Mouse (Mus musculus): ENCODE data around the gene Psenen.
A peak's percentile ranks its signal among the peaks of the same experiment; 100 is the strongest.

Gene Psenen

GRCm38 (mm10) chr7:30563906-30564280 lies 466 bp upstream of the Psenen start:
- Histone ChIP-seq H3K4me3 (replicated peaks; ENCODE audit: low read length) (peak overlapping the region; percentile 98), H3K4me1 (replicated peaks; ENCODE audit: low read depth, low read length) (peaks cover 68% of the 10 kb centered on the region), H3K9me3 (ENCODE audit: low read length) (no peaks in the 10 kb centered on the region), H3K36me3 (ENCODE audit: insufficient read depth, low read length) (peaks cover 51% of the 10 kb centered on the region), H3K27me3 (ENCODE audit: insufficient read depth, low read length) (no peaks in the 10 kb centered on the region)
- TF ChIP-seq NANOG (IDR thresholded peaks at IDR 0.05; ENCODE audit: borderline replicate concordance, low read length) = no peak
- TF ChIP-seq POU5F1 (IDR thresholded peaks at IDR 0.05; ENCODE audit: borderline replicate concordance, low read length) = no peak
- TF ChIP-seq CTCF (conservative IDR thresholded peaks at IDR 0.05; ENCODE audit: low read length) = no peak

- Histone ChIP-seq H3K27me3 (ENCODE audit: insufficient read depth, low read length) (no peaks in the 10 kb centered on the region), H3K4me3 (replicated peaks; ENCODE audit: low read length) (peak overlapping the region; percentile 98), H3K4me1 (replicated peaks; ENCODE audit: low read depth, low read length) (peaks cover 75% of the 10 kb centered on the region), H3K9me3 (ENCODE audit: low read length) (no peaks in the 10 kb centered on the region), H3K36me3 (ENCODE audit: insufficient read depth, low read length) (peaks cover 43% of the 10 kb centered on the region)
- TF ChIP-seq NANOG (IDR thresholded peaks at IDR 0.05; ENCODE audit: borderline replicate concordance, low read length) (no peak), CTCF (conservative IDR thresholded peaks at IDR 0.05; ENCODE audit: low read length) (no peak), POU5F1 (IDR thresholded peaks at IDR 0.05; ENCODE audit: borderline replicate concordance, low read length) (no peak)
Measured at GRCm38 (mm10) chr7:30562526-30563116, 806 bp downstream of the Psenen start.

- Histone ChIP-seq H3K4me3 (replicated peaks; ENCODE audit: low read length) (no peak overlapping the region), H3K36me3 (ENCODE audit: insufficient read depth, low read length) (peaks cover 44% of the 10 kb centered on the region), H3K27me3 (ENCODE audit: insufficient read depth, low read length) (no peaks in the 10 kb centered on the region), H3K4me1 (replicated peaks; ENCODE audit: low read depth, low read length) (peaks cover 74% of the 10 kb centered on the region), H3K9me3 (ENCODE audit: low read length) (no peaks in the 10 kb centered on the region)
- no peak for TF ChIP-seq NANOG (IDR thresholded peaks at IDR 0.05; ENCODE audit: borderline replicate concordance, low read length)
- TF ChIP-seq CTCF (conservative IDR thresholded peaks at IDR 0.05; ENCODE audit: low read length) = no peak
- no peak for TF ChIP-seq POU5F1 (IDR thresholded peaks at IDR 0.05; ENCODE audit: borderline replicate concordance, low read length)
Measured at GRCm38 (mm10) chr7:30560296-30560695, 3.1 kb downstream of the Psenen start.

GRCm38 (mm10) chr7:30559443-30559954 lies 3.9 kb downstream of the Psenen start, which contains the start of gene Lin37:
TSS of gene Lin37 (minus strand) at chr7:30559838.
- Histone ChIP-seq H3K9me3 (ENCODE audit: low read length) (no peaks in the 10 kb centered on the region), H3K4me3 (replicated peaks; ENCODE audit: low read length) (peak within 1 kb of the TSS; percentile 90), H3K4me1 (replicated peaks; ENCODE audit: low read depth, low read length) (peaks cover 73% of the 10 kb centered on the region), H3K27me3 (ENCODE audit: insufficient read depth, low read length) (no peaks in the 10 kb centered on the region), H3K36me3 (ENCODE audit: insufficient read depth, low read length) (peaks cover 44% of the 10 kb centered on the region)
- TF ChIP-seq NANOG (IDR thresholded peaks at IDR 0.05; ENCODE audit: borderline replicate concordance, low read length) (no peak), CTCF (conservative IDR thresholded peaks at IDR 0.05; ENCODE audit: low read length) (no peak), POU5F1 (IDR thresholded peaks at IDR 0.05; ENCODE audit: borderline replicate concordance, low read length) (no peak)

- TF ChIP-seq NANOG (IDR thresholded peaks at IDR 0.05; ENCODE audit: borderline replicate concordance, low read length) (no peak), POU5F1 (IDR thresholded peaks at IDR 0.05; ENCODE audit: borderline replicate concordance, low read length) (no peak), CTCF (conservative IDR thresholded peaks at IDR 0.05; ENCODE audit: low read length) (no peak)
Measured at GRCm38 (mm10) chr7:30558656-30559442, 4.6 kb downstream of the Psenen start.

GRCm38 (mm10) chr7:30557901-30558514 lies 5.4 kb downstream of the Psenen start:
- Histone ChIP-seq H3K36me3 (ENCODE audit: insufficient read depth, low read length) (peaks cover 43% of the 10 kb centered on the region), H3K4me1 (replicated peaks; ENCODE audit: low read depth, low read length) (peaks cover 80% of the 10 kb centered on the region), H3K4me3 (replicated peaks; ENCODE audit: low read length) (peak overlapping the region; percentile 90), H3K27me3 (ENCODE audit: insufficient read depth, low read length) (no peaks in the 10 kb centered on the region), H3K9me3 (ENCODE audit: low read length) (no peaks in the 10 kb centered on the region)
- TF ChIP-seq NANOG (IDR thresholded peaks at IDR 0.05; ENCODE audit: borderline replicate concordance, low read length) (no peak), CTCF (conservative IDR thresholded peaks at IDR 0.05; ENCODE audit: low read length) (no peak), POU5F1 (IDR thresholded peaks at IDR 0.05; ENCODE audit: borderline replicate concordance, low read length) (no peak)

More at GRCm38 (mm10) chr7:30558656-30559442, 4.6 kb downstream of the Psenen start:
- Histone ChIP-seq H3K27me3 (ENCODE audit: insufficient read depth, low read length) (no peaks in the 10 kb centered on the region), H3K36me3 (ENCODE audit: insufficient read depth, low read length) (peaks cover 43% of the 10 kb centered on the region), H3K4me1 (replicated peaks; ENCODE audit: low read depth, low read length) (peaks cover 73% of the 10 kb centered on the region), H3K4me3 (replicated peaks; ENCODE audit: low read length) (peak overlapping the region; percentile 90), H3K9me3 (ENCODE audit: low read length) (no peaks in the 10 kb centered on the region)

- Histone ChIP-seq H3K9me3 (ENCODE audit: low read length) (no peaks in the 10 kb centered on the region), H3K27me3 (ENCODE audit: insufficient read depth, low read length) (no peaks in the 10 kb centered on the region)
- TF ChIP-seq NANOG (IDR thresholded peaks at IDR 0.05; ENCODE audit: borderline replicate concordance, low read length) (no peak), CTCF (conservative IDR thresholded peaks at IDR 0.05; ENCODE audit: low read length) (no peak), POU5F1 (IDR thresholded peaks at IDR 0.05; ENCODE audit: borderline replicate concordance, low read length) (no peak)
Measured at GRCm38 (mm10) chr7:30556894-30557536, 6.4 kb downstream of the Psenen start.

More at GRCm38 (mm10) chr7:30556894-30557536, 6.4 kb downstream of the Psenen start:
- H3K36me3 ChIP-seq (ENCODE audit: insufficient read depth, low read length) = peaks cover 43% of the 10 kb centered on the region
- H3K4me3 ChIP-seq (replicated peaks; ENCODE audit: low read length) = no peak overlapping the region; the same call in 1 of the 2 replicates
- H3K4me1 ChIP-seq (replicated peaks; ENCODE audit: low read depth, low read length) = peaks cover 80% of the 10 kb centered on the region
